Mouse (Mus musculus): Measurements from ENCODE around the gene Itk.

DNA sequence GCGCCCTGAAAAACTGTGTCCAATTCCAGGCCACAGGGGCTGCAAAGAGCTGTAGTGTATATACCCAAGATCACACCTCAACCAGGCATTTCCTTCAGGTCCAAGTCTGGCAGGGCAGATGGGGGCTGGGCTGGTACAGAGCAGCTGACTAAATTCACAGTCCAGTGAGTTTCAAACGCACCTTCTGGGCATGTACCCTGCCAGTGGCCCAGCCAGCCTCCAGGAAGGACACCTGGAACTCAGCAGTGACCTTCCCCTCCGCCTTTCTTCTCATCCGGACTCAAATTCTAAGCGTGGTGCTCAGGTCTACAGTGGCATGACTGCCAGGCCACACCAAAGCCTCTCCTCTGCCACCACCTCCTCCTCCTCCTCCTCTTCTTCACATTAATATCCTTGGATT lies 95.8 kb downstream of the Itk start:
- TF ChIP-seq CTCF (IDR thresholded peaks at IDR 0.05; ENCODE audit: control insufficient read depth, insufficient read depth, insufficient read length) = no peak
- TF ChIP-seq USF1 (IDR thresholded peaks at IDR 0.05; ENCODE audit: low read depth) = no peak
- TF ChIP-seq CEBPB (IDR thresholded peaks at IDR 0.05; ENCODE audit: low read depth) = no peak
- no peak for TF ChIP-seq MYOG (IDR thresholded peaks at IDR 0.05; ENCODE audit: control insufficient read depth, extremely low read depth, insufficient read length)
